Mouse (Mus musculus): Measurements from ENCODE around the gene Cep131. TPM values are rescaled to one million over a fixed set of nuclear protein-coding genes. Genes with fewer than 3 reads are reported as not detected.

Gene Cep131
- polyA plus RNA-seq, 1 experiment, result 9.8 TPM

DNA sequence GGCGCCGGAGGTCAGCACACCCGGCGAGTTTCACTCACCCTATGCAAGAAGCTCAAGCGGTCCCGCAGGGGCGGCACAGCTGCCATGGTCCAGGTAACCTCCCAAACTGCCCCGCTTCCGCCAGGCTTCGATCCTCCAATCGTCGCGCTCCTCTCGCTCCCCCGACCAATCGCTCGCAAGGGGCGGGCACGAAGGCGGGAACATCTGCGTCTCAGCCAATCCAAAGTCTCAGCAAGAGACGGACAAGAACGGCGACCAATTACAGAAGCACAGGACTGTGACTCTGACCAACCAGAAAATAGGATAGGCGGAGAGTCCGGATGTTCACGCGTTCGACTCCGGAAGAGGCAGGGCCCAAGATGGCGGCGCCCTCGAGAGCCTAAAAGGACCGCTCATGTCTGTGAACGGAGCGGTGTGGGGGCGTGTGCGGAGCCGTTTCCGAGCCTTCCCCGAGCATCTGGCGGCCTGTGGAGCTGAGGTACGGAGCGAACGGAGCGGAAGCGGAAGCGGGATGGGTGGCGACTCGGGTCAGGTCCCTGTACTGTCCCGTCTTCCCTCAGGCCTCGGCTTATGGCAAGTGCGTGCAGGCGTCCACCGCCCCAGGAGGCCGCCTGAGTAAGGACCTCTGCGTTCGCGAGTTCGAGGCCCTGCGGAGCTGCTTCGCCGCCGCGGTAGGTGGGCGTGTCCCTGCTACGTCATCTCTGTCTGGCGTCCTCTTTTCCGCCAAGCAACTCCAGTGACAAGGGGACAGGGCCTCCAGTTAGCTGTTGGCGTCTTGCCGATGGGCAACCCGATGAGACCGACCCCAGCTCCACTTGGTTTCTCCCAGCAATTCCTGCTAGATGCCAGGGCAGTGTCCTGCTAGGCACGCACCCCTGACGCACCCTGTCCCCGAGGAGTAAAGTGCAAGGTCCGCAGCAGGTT, 12.2 kb upstream of the Cep131 start, which contains the start of the genes Tepsin and Ndufaf8:
Tepsin (minus strand) TSS at position 144 of the 924 bp plus-strand sequence.
Ndufaf8 (plus strand) TSS at position 341 of the 924 bp plus-strand sequence.
- DNase-seq (ENCODE audit: low read depth), result peak; percentile 87

GRCm38 (mm10) chr11:120092817-120093591, 6.4 kb upstream of the Cep131 start:
- DNase-seq (ENCODE audit: low read depth), result no peak

DNA sequence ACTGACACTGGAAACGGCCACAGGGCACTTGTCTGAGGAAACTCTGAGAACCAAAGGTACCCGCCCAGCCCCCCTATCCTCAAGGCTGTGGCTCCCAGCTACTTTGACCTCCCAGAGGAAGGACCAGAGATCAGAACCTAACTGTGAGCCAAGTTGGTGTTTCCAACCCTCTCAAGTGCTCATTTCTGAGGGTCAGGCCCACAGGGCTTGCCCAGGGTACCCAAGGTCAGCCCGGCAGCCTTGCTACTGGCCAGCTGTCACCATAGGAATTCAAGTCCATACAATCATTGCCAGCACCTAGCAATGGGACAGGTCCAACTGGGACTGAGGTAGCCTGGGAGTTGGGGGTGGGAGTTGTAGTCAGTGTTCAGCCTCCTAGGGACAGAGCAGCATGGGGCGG, 4.0 kb upstream of the Cep131 start:
- DNase-seq (ENCODE audit: low read depth), result no peak

- no peak for DNase-seq (ENCODE audit: low read depth)
Measured at GRCm38 (mm10) chr11:120085891-120086627, 568 bp downstream of the Cep131 start.

DNA sequence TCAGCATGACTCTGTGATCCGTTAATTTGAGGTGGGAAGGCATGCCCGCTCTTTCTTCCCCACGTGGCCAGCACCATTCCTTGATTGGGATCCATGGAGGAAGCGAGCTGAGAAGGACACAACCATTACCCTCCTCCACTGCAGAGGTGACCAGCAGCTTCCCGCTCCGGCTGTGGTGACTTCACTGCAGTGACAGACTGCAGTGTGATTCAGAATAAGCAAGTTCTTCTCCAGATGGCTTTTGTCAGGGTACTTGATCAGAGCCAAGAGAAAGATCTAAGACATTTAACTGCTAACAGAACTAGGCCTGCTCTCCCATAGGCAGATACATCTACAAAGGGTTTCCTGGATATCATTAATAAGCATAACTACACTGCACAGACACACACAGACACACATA, 6.3 kb downstream of the Cep131 start:
- DNase-seq (ENCODE audit: low read depth), result no peak

GRCm38 (mm10) chr11:120076191-120076590, 10.4 kb downstream of the Cep131 start:
- no peak for DNase-seq (ENCODE audit: low read depth)

- DNase-seq (ENCODE audit: low read depth), result no peak
Measured at GRCm38 (mm10) chr11:120072986-120073647, 13.5 kb downstream of the Cep131 start.

GRCm38 (mm10) chr11:120071731-120072320, 14.8 kb downstream of the Cep131 start:
- no peak for DNase-seq (ENCODE audit: low read depth)

GRCm38 (mm10) chr11:120071065-120071464, 15.6 kb downstream of the Cep131 start:
- DNase-seq (ENCODE audit: low read depth), result no peak

DNA sequence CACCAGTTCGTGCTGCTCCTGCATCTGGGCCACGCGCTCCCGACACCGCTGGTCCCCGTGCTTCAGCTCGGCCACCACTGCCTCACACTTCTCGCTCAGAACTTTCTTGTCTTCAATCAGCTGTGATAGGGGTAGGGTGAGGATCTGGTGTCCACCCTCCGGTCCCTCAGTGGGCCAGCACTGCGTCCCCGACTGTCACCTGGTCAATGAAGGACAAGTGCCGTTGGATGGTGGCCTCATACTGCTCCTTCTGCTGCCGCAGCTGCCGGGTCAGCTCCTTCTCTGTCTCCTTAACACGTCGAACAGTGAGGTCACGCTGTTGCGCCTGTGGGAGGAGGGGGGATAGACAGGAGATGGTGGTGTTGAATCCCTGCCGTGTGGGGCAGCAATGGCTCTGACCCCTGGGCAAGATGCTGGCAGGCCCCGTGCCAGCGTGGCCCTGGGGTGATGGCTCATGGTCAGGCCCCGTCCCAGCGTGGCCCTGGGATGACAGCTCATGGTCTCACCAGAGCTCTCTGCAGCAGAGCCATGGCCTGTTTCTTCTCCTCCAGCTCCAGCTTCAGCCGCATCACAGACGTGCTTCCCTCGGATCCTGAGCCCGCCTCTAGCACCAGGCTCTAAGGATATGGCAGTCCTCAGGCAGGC, 16.2 kb downstream of the Cep131 start:
- DNase-seq (ENCODE audit: low read depth), result no peak

- no peak for DNase-seq (ENCODE audit: low read depth)
Measured at GRCm38 (mm10) chr11:120069261-120069660, 17.4 kb downstream of the Cep131 start.

DNA sequence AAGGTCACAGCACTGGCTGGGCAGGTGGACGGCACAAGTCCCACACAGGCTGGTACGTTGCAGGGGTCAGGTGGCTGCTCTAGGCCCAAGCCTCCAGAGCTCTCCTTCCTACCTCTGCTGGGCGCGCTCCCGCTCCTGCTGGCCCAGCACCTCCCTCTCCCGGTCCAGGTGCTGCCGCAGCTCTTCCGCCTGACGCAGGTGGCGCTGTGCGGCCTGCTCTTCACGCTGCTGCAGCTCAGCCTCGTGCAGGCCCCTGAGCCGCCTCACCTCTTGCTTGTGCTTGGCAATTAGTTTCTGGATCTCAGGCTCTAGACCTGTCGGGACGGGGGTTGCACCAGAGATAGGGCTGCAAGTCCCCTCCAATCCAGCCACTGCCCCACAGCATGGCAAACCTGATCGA, 18.8 kb downstream of the Cep131 start:
- no peak for DNase-seq (ENCODE audit: low read depth)

DNA sequence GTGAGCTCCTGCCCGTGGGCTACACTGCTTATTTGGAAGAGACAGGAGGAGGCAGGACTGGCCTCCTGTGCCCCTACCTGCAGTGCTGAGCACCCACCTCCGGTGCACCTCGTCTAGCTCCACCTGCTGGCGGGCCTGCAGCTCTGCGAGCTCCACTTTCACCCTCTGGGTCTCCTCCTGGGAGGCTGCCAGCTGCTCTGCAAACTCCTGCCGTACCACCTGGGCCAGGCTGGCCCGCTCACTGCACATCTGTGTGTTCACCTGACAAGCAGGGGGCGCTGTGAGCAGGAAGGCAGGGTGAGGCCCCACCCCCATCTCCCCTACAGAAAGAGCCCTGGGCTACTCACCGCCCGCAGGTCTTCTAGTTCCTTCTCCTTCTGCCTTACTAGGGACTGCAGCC, 21.3 kb downstream of the Cep131 start:
- DNase-seq (ENCODE audit: low read depth), result no peak

- no peak for DNase-seq (ENCODE audit: low read depth)
Measured at GRCm38 (mm10) chr11:120064668-120065040, 22.0 kb downstream of the Cep131 start.

GRCm38 (mm10) chr11:120064006-120064667, 22.5 kb downstream of the Cep131 start:
- DNase-seq (ENCODE audit: low read depth), result no peak

- no peak for DNase-seq (ENCODE audit: low read depth)
Measured at GRCm38 (mm10) chr11:120063326-120063725, 23.3 kb downstream of the Cep131 start.

DNA sequence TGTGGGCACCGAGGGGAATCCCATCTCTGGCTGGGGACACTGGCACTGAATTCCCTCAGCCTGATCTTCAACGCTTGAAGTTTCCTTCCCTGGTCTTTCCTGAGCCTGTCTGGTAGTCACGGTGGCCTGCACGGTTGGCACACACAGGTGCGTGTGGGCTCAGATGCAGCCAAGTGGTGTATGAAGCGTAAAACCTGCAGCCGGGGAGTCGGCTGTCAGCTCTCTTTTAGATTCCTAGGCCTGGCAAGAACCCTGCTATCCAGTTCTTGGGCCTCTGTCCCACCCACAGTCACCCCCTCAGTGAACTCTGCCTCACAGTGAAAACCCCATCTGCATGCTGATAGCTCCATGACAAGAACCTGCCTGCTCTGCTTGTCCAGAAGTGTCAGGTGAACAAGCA, 26.0 kb downstream of the Cep131 start:
- DNase-seq (ENCODE audit: low read depth), result no peak

- no peak for DNase-seq (ENCODE audit: low read depth)
Measured at GRCm38 (mm10) chr11:120055953-120056732, 30.5 kb downstream of the Cep131 start.

GRCm38 (mm10) chr11:120053846-120054245, 32.8 kb downstream of the Cep131 start:
- no peak for DNase-seq (ENCODE audit: low read depth)

Measured in gonadal fat pad, adult 2 months (tissue).